Mouse (Mus musculus) lung, embryonic 15.5 days (tissue): ENCODE measurements around the gene Vwa7. TPM values are rescaled to one million over a fixed set of nuclear protein-coding genes. Genes with fewer than 3 reads are reported as not detected.
"Not testable (repeated sequence)": the region's sequence is repeated elsewhere in the genome, so short reads cannot be mapped to it uniquely, and the experiment has no call there.

Experiments
- ATAC-seq: fragments of 200-750 bp; cut with Nextera tagmentation; 2 replicates; pipeline ENCODE4 v1.8.0; 2017; ENCODE audit warnings: moderate number of reproducible peaks, borderline replicate concordance; ENCODE audit not compliant: low FRiP score, low TSS enrichment; ENCODE audit errors: extremely low read depth
- H3K27ac ChIP-seq: fragments of 300-500 bp; sonication (generic); 2 replicates; pipeline ENCODE4 v1.5.1; 2015; ENCODE audit warnings: moderate library complexity, mild to moderate bottlenecking, inconsistent platforms
- H3K27me3 ChIP-seq: fragments of 300-500 bp; sonication (generic); 2 replicates; pipeline ENCODE4 v1.6.1; 2015; ENCODE audit warnings: inconsistent platforms
- H3K36me3 ChIP-seq: fragments of 300-500 bp; sonication (generic); 2 replicates; pipeline ENCODE4 v1.6.1; 2015; ENCODE audit warnings: inconsistent platforms
- H3K4me1 ChIP-seq: fragments of 300-500 bp; sonication (generic); 2 replicates; pipeline ENCODE4 v1.6.1; 2015; ENCODE audit warnings: inconsistent platforms
- H3K4me2 ChIP-seq: fragments of 300-500 bp; sonication (generic); 2 replicates; pipeline ENCODE4 v1.6.1; 2015; ENCODE audit warnings: inconsistent platforms, mild to moderate bottlenecking, moderate library complexity
- H3K4me3 ChIP-seq: fragments of 300-500 bp; sonication (generic); 2 replicates; pipeline ENCODE4 v1.5.1; 2015; ENCODE audit warnings: mild to moderate bottlenecking, inconsistent platforms
- H3K9ac ChIP-seq: fragments of 300-500 bp; sonication (generic); 2 replicates; pipeline ENCODE4 v1.6.1; 2015; ENCODE audit warnings: inconsistent platforms
- H3K9me3 ChIP-seq: fragments of 300-500 bp; sonication (generic); 2 replicates; pipeline ENCODE4 v1.6.1; 2016; ENCODE audit warnings: inconsistent platforms
- WGBS: fragments of 180-500 bp; shearing (Covaris S2); methylation state at CpG from one replicate; pipeline ENCODE4 v1.1.7; 2015; 5-methylcytosine and 5-hydroxymethylcytosine counted together
- polyA plus RNA-seq: library from polyadenylated mRNA; unstranded; fragments of >200 nt; fragmentation: Nextera tagmentation; extraction: Ambion mirVana; gene quantifications from 2 replicates; pipeline ENCODE4 v1.2.1, GENCODE M21; 2015

The Vwa7 gene
- polyA plus RNA-seq, 1 experiment from 2014 or later, result 0.14 TPM

DNA sequence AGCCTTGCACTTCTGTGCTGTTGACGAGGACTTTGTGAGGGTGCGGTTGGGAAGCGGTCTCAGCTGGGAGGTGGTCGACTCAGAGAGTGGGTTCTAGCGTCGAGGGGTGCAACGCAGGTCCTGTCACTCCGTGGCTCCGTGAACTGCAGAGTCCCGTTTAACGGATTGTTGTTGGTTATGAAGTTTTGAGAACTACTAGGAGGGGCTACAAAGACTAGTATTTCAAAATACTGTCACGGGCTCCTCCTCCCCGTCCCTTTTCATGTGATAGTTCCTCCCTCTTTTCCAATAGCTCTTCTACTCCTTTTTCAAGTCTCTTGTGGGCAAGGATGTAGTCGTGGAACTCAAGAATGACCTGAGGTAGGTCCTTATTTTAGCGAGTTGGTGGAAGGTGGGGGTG lies 34.1 kb upstream of the Vwa7 start:
- peak overlapping the region; percentile 71 for H3K4me2 ChIP-seq
- peak overlapping the region; percentile 99 for H3K27ac ChIP-seq
- peaks cover 18% of the 10 kb centered on the region for H3K4me1 ChIP-seq
- H3K36me3 ChIP-seq, result peaks cover 18% of the 10 kb centered on the region
- H3K4me3 ChIP-seq, result peak overlapping the region; percentile 75
- H3K9ac ChIP-seq, result peak overlapping the region; percentile 96
- H3K9me3 ChIP-seq, result no peaks in the 10 kb centered on the region
- no peak for ATAC-seq
- H3K27me3 ChIP-seq, result no peaks in the 10 kb centered on the region
- WGBS, result under 1% methylated on average over 15 of the region's 15 CpGs

DNA sequence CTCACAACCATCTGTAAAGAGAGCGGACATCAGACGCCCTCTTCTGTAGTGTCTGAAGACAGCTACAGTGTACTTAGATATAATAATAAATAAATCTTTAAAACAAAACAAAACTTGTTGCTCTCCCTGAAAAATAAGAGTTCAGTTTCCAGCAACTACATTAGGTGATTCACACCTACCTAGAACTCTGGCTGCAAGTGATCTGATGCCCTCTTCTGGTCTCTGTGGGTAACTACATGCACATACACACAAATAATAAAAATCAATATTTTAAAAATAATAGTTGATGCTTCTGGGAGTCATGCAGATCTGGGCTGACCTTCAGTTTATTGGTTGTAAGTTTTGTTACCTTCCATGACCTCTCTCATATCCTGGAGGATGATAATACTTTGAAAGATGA lies 32.2 kb upstream of the Vwa7 start:
- Histone ChIP-seq H3K27me3 (no peaks in the 10 kb centered on the region), H3K9me3 (no peaks in the 10 kb centered on the region), H3K4me2 (no peak overlapping the region), H3K4me1 (peaks cover 18% of the 10 kb centered on the region), H3K27ac (no peak overlapping the region), H3K9ac (no peak overlapping the region), H3K36me3 (peaks cover 26% of the 10 kb centered on the region), H3K4me3 (no peak overlapping the region)
- 74% methylated on average over 2 of the region's 2 CpGs for WGBS
- no peak for ATAC-seq

DNA sequence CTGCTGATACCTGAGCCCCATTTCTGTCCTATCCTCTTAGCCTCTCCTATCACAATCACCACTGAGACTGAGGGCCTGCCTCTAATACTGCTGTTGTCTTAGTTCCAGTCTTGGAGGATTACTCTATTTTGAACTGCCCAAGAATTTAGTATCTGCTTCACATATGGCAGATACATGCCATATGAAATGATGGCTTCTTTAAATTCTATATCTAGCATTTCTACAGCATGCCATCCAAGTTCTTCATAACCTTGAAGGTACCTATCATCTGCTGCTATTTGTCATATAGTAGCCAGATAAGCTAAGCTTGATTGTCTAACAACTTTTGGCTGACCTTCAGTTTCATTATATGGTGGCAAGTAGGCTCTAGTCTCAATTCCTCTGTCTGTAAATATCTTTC lies 21.6 kb upstream of the Vwa7 start:
- Histone ChIP-seq H3K27ac (no peak overlapping the region), H3K36me3 (peaks cover 40% of the 10 kb centered on the region), H3K4me2 (no peak overlapping the region), H3K9ac (no peak overlapping the region), H3K9me3 (no peaks in the 10 kb centered on the region), H3K27me3 (no peaks in the 10 kb centered on the region), H3K4me1 (peaks cover 31% of the 10 kb centered on the region), H3K4me3 (no peak overlapping the region)
- ATAC-seq, result no peak

DNA sequence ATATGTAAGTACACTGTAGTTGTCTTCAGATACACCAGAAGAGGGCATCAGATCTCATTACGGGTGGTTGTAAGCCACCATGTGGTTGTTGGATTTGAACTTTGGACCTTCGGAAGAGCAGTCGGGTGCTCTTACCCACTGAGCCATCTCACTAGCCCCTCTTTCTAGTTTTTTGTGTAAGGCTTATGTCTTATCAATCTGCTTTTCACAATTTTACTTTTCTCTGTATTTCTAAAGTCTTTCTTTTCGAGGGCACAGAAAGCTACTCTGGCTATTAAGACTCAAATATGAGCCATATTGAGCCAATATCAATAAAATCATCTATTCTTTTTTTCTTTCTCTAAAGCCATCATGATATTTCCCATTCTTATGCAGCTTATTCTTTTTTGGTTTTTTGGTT lies 21.2 kb upstream of the Vwa7 start:
- H3K27ac ChIP-seq, H3K4me2 ChIP-seq, H3K9me3 ChIP-seq, H3K4me3 ChIP-seq, H3K9ac ChIP-seq, H3K27me3 ChIP-seq, ATAC-seq: not testable (repeated sequence)
- 86% methylated on average over 4 of the region's 4 CpGs for WGBS
- peaks cover 40% of the 10 kb centered on the region for H3K36me3 ChIP-seq
- peaks cover 34% of the 10 kb centered on the region for H3K4me1 ChIP-seq

DNA sequence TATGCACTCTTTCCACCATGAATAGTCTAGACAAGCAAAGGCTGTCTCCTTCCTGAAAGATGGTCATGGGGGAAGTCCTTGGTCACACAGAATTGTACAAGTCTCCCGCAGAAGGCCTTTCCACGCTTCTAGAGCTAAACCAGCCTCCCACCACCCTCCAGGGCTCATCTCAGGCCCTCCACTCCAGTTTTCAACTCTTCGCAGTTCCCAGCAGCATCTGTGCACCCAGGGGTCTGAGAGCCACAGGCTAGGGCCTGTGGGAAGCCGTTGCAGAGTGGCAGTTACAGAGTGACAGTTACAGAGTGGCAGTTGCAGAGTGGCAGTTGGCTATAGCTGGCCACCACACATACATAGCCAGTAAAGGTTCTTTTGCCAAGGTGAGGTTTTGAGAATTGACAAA lies 20.5 kb upstream of the Vwa7 start:
- H3K9me3 ChIP-seq, H3K27me3 ChIP-seq, H3K27ac ChIP-seq, ATAC-seq, H3K9ac ChIP-seq, H3K4me3 ChIP-seq, H3K4me2 ChIP-seq: not testable (repeated sequence)
- 93% methylated on average over 4 of the region's 4 CpGs for WGBS
- Histone ChIP-seq H3K4me1 (peaks cover 34% of the 10 kb centered on the region), H3K36me3 (peaks cover 37% of the 10 kb centered on the region)

DNA sequence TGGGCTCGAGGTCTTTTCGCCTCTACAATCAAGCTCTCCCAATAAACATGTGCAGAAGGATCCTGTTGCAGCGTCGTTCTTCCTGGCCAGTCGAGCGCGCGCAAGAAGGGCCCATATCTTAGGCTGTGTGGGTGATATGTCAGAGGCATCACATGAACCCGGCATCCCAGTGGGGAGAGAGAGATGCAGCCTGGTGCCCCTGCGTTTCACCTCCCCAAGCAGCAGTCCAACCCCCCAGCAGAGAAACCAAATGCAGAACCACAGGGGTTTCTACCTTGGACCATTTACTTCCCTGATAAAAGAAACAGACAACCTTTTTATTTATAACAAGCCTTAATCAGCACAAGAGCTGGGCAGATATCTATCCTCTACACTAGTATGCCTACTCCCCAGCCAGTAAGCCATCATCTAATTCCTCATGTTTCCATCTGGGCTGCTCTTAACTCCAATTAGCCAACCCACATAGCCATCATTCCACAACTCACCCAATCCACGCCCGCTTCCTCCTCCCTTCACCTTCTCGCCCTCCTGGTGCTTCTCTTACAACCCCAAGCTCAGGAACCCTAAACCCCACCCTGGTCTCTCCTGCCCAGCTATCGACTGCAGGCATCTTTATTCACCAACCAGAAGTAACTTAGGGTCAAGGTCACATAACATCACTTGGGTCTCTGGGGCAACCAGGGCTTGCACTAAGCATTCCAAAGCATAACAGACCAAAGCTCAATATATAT lies 19.8 kb upstream of the Vwa7 start:
- no peak overlapping the region for H3K27ac ChIP-seq
- no peaks in the 10 kb centered on the region for H3K27me3 ChIP-seq
- no peaks in the 10 kb centered on the region for H3K9me3 ChIP-seq
- WGBS, result 84% methylated on average over 13 of the region's 14 CpGs
- ATAC-seq, result no peak
- no peak overlapping the region for H3K9ac ChIP-seq
- peak overlapping the region; percentile 85 for H3K4me2 ChIP-seq
- peaks cover 34% of the 10 kb centered on the region for H3K4me1 ChIP-seq
- peaks cover 31% of the 10 kb centered on the region for H3K36me3 ChIP-seq
- H3K4me3 ChIP-seq, result peak overlapping the region; percentile 5; the same call in 1 of the 2 replicates

DNA sequence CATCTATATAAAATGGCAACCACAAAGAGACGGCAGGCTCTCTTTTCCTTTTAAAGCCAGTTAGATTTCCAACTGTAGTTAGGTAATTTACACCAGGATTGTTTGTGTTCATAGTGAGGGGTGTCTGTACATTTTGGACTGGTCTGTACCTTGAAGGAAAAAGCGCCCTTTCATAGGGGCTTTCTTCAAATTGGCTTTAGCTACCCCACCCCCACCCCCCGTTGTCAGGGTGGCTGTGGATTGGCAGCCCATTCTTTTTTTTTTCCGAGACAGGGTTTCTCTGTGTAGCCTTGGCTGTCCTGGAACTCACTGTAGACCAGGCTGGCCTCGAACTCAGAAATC lies 19.3 kb upstream of the Vwa7 start:
- Histone ChIP-seq H3K27ac (no peak overlapping the region), H3K4me2 (peak overlapping the region; percentile 85), H3K4me1 (peaks cover 35% of the 10 kb centered on the region), H3K9me3 (no peaks in the 10 kb centered on the region), H3K4me3 (peak overlapping the region; percentile 7), H3K36me3 (peaks cover 31% of the 10 kb centered on the region), H3K9ac (no peak overlapping the region), H3K27me3 (no peaks in the 10 kb centered on the region)
- 84% methylated on average over 5 of the region's 5 CpGs for WGBS
- no peak for ATAC-seq

DNA sequence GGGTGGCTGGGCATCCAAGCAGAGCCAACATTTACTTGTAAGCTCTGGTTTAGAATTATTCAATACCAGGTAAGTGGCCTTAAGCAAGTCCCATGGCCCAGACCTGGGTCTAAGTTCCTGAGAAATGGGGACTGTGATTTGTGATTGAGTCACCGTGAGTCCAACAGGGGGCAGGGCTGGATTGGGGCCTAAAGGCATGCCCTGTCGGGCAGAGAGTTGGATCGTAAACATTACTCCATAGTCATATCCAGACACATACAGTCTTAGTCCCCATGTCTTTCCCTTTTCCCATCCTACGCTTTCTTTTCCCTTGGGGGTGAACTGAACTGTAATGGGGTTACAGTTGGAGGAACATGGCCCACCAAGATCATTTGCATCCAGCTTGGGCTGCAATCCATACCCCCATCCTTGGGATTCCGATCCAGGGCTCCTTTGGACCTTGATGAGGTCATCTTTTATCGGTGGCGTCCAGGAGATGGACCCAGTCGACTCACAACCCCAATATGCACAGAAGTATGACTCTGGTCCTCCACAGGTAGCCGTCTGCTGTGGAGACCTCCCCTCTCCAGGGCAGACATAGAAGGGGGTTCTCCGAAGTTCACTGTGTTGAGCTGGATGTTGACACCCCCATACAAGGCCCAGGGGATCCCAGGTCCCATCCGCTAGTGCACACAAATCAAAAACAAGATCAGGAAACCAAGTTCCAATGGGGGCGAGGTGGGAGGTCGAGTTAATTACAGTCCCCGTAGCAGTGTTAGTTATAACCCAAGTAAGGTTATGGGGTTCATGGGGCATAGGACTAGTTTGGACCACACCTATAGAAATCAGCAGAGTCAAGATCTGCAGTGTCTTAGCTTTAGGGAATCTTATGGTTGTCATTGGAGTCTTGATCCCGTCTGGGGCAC lies 17.6 kb upstream of the Vwa7 start:
- Histone ChIP-seq H3K9me3 (no peaks in the 10 kb centered on the region), H3K36me3 (peaks cover 31% of the 10 kb centered on the region), H3K27me3 (no peaks in the 10 kb centered on the region), H3K4me3 (peak overlapping the region; percentile 62), H3K4me2 (peak overlapping the region; percentile 85), H3K27ac (peak overlapping the region; percentile 94), H3K4me1 (peaks cover 50% of the 10 kb centered on the region), H3K9ac (peak overlapping the region; percentile 68; the same call in 1 of the 2 replicates)
- 90% methylated on average over 15 of the region's 15 CpGs for WGBS
- ATAC-seq, result no peak

DNA sequence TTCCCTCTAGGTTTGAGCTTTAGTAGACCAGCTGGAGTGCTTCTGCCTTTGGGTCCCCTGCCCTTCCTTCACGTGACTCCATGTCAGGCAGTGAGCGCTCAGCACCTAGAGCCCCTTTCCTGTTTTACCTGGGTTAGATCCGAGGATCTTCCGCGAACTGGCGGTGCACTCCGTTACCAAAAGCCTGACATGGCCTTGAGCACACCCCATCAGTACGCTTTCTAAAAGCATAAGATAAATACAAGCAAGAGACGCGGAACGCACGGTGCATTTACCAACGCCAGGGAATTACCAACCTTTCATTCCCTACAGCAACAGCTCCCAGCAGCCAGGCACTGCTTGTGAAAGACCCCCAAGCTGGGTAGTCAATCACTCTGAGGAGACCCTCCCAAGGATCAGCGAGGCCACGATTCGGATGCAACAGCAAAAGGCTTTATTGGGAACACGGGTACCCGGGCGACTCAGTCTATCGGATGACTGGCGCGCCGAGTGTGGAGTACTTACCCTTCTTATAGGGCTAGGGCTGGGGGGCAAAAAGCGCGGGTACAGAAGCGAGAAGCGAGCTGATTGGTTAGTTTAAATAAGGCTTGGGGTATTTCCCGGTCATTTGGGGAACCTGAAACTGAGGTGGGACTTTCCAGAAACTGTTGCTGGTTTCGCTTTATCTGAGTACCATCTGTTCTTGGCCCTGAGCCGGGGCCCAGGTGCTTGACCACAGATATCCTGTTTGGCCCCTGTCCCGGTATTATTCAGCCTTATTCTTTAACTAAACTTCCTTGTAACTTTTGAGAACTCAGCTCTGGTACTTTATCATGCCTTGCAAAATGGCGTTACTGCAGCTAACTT lies 16.3 kb upstream of the Vwa7 start:
- peak overlapping the region; percentile 85 for H3K4me2 ChIP-seq
- WGBS, result 5% methylated on average over 30 of the region's 32 CpGs
- peak overlapping the region; percentile 96 for H3K27ac ChIP-seq
- peak overlapping the region; percentile 62 for H3K4me3 ChIP-seq
- not testable (repeated sequence) for ATAC-seq, H3K27me3 ChIP-seq, H3K9me3 ChIP-seq
- H3K9ac ChIP-seq, result peak overlapping the region; percentile 77
- H3K36me3 ChIP-seq, result peaks cover 43% of the 10 kb centered on the region
- peaks cover 50% of the 10 kb centered on the region for H3K4me1 ChIP-seq

DNA sequence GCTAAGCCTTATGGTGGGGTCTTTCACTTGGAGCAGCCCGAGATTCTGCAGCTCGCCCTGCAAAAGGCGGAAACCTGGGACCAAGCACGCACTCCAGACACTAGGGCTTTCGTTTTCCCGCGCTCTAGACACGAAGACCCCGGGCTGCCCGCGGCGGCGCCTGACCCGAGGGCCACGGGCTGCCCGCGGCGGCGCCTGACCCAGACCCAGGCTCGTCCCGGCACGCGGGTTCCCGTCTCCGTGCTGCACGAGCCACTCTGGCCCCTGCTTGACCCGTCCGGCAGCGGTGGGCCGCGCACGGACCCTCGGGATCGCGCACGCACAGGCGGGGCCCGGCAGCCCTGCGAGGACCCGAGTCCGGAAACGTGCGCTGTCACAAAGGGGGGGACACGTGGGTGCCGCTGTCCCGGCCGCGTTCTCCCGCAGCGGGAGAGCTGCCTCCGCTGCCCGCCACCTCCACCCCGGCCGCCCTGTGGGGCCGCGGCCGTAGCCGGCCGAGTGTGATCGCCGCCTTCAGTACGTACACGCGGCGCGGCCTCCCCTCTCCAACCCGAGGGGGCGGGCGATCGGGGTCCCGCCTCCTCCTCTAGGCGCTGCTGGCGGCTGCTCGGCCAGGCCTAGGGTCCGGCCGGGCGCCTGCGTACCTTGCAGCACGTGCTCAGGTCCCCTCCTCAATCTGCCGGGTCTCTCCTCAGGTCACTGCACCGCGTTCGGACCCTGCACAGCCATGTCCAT lies 15.5 kb upstream of the Vwa7 start, which contains the start of gene Vars:
Vars (plus strand) TSS at position 271 of the 735 bp plus-strand sequence.
- peaks cover 50% of the 10 kb centered on the region for H3K4me1 ChIP-seq
- peak within 1 kb of the TSS; percentile 62 for H3K4me3 ChIP-seq
- under 1% methylated on average over 83 of the region's 83 CpGs for WGBS
- no peaks in the 10 kb centered on the region for H3K9me3 ChIP-seq
- no peaks in the 10 kb centered on the region for H3K27me3 ChIP-seq
- H3K4me2 ChIP-seq, result peak within 1 kb of the TSS; percentile 85
- H3K27ac ChIP-seq, result peak within 1 kb of the TSS; percentile 96
- H3K9ac ChIP-seq, result peak within 1 kb of the TSS; percentile 77
- peaks cover 48% of the 10 kb centered on the region for H3K36me3 ChIP-seq
- peak; percentile 92 for ATAC-seq
